Mouse (Mus musculus) kidney, adult 2 months (tissue): ENCODE measurements at regions not wholly inside any gene's neighbourhood (a gene's known extent, or its start where the extent isn't known, plus 50 kb on each side); places are given as distances from the start of the nearest gene placed in this dataset.

ENCODE experiments used
- CTCF ChIP-seq: fragments of 200-500 bp; conservative IDR thresholded peaks from 2 replicates; pipeline ENCODE4 v1.5.1; 2011; ENCODE audit warnings: low read depth, mild to moderate bottlenecking, control low read depth, low read length, moderate library complexity, mixed read lengths; ENCODE audit not compliant: insufficient read depth, insufficient read length
- POLR2A ChIP-seq: fragments of 200-500 bp; IDR thresholded peaks from one replicate; pipeline ENCODE4 v1.6.1; 2011; ENCODE audit warnings: low read depth, low read length, control low read depth

- TF ChIP-seq CTCF (no peak), POLR2A (no peak)
These were observed 76.9 kb upstream of the Ifngr1 start for GRCm38 (mm10) chr10:19514837-19515236.
